Mouse (Mus musculus) erythroblast, adult 5-6 weeks (primary cell): Measurements from ENCODE around the gene Trim31. TPM values are rescaled to one million over a fixed set of nuclear protein-coding genes. Genes with fewer than 3 reads are reported as not detected.
A peak's percentile ranks its signal among the peaks of the same experiment; 100 is the strongest.
"Not testable (repeated sequence)": the region's sequence is repeated elsewhere in the genome, so short reads cannot be mapped to it uniquely, and the experiment has no call there.

Experiments
- ATAC-seq: replicated peaks from 2 replicates; pipeline ENCODE4 v1.8.0; 2016; ENCODE audit warnings: moderate number of reproducible peaks, mild to moderate bottlenecking, moderate TSS enrichment, inconsistent platforms; ENCODE audit not compliant: poor library complexity, low FRiP score, severe bottlenecking
- total RNA-seq, 2 experiments: library from RNA; stranded (forward) in 1 of 2; stranded (reverse) in 1 of 2; fragments of 150-400 nt in 1 of 2; fragments of 200-764, 138-1000 nt in 1 of 2; gene quantifications; 2 replicates each; pipeline versions ENCODE4 v1.2.3 to v1.2.4; 2015 to 2017; ENCODE audit warnings: low replicate concordance in 2 of 2

The Trim31 gene
- total RNA-seq (2015; ENCODE audit: low replicate concordance), result not detected in 2 replicates
- not detected in 2 replicates for total RNA-seq (2017; ENCODE audit: low replicate concordance)

DNA sequence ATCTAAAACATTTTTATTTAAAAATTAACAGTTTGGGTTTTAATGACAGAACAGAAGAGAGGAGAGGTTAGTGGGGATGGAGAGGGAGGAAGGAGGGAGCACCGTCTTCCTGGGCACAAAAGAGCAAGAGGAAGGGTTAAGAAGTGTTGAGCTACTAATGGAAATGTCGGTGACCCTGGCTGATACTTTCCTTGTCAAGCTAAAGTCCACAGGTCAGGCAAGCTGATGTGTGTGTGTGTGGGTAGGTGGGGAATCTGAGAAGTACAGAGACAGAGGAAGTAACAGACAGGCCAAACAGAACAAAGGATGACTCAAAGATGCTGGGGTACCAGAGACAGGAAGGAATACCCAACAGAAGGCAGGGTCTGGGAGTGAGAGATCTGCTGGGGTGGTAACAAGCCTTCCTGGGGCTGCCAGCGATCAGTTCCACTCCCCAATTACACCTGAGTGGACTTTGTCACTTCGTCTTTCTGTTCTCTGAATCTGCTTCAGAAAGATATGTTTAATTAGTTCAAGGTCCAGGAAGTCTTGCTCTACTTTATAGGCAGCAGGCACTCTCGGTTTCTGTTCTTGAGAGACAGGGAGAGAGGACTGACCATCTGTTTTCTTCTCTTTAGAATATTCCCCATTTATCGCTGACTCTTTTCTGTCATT is at the start of gene Trim31:
Trim31 (plus strand) TSS at position 567 of the 654 bp plus-strand sequence.
- no peak for ATAC-seq

DNA sequence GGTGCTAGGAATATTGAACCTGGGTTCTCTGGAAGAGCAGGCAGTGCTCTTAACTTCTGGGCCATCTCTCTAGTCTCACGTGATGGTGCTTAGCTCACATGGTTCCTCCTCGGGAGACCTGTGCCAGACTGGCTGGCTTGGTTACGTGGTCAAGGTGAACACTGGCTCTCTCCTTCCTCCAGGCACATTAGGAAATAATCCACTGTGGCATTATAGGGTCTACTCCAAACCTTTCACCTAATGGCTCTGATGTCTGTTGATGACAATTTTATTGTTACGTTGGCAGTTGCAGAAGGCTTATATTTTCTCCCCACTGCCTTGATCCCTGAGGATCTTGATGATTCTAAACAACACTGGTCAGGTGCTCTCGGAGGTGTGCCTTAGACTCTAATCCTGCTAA is 49.0 kb upstream of the Trim31 start:
- no peak for ATAC-seq

DNA sequence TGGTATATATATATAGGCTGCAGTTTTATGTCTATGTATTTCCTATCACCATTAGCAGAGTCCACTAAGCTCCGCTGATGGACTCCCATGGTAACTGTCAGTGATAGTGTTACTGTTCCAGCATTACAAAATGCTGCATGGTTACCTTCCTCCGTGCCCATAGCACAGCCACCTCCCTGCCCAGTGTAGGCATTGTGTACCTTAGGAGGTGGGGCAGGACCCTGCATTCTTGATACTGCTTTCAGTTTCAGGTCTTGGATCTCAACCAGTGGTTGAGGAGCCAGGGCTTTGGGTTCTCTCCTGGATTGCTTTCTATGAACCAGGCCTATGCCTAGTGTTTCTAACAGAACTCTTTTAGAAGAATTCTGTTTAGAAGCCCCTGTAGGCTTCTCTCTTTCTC is 47.9 kb upstream of the Trim31 start:
- no peak for ATAC-seq

DNA sequence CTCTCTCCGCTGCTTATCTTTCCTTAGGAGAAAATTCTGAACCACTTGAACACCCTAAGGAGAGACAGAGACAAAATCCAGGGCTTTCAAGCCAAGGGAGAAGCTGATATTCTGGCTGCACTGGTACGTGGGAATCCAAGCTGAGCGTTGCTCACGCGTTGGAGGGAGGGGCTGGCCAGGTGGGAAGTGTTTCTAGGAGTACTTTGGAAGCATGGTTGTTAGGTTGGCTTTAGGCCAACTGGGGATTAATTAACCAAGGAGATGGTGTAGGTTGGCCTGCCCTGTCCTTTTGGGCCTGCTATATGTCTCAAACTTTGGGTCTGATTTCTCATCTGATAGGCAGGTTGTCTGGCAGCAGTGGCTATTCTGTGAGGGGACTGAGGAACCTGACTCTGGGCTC is 46.7 kb upstream of the Trim31 start:
- no peak for ATAC-seq

DNA sequence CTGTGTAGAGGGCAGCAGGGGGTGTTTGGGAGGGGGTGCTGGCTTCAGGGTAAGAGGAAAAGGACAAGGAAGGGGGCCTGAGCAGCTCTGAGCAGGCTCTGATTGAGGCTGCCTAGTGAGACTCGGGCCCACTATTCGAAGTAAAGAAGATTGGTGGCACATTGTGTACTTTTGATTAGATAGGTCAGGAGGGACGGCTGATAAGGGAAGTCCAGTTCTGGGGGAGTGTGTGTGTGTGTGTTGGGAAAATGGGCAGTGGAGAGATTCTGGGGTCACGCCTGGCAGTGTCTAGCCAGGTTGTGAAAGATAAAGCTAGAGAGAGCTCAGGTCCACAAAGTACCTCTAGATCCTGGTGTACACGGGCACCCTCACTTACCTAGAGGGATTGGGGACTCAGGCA is 46.3 kb upstream of the Trim31 start:
- ATAC-seq, result 0 out of 2 replicates have a peak, but pooled peaks have one; percentile 17

DNA sequence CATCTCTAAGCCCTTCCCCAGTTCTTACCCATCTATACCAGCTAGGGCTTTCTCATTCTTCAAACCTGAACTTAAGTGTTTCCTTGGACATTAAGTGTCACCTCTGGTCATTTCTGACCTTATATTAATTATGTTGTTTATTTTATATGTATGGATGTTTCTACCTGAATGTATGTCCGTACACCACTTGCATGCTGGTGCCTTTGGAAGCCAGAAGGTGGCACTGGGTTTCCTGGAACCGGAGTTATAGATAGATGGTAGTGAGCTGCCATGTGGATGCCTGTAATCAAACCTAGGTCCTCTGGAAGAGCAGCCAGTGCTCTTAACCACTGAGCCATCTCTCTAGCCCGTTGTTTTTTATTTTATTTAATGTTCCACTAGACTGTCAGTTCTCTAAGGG is 42.4 kb upstream of the Trim31 start:
- peak; percentile 62; the same call in 1 of the 2 replicates for ATAC-seq

DNA sequence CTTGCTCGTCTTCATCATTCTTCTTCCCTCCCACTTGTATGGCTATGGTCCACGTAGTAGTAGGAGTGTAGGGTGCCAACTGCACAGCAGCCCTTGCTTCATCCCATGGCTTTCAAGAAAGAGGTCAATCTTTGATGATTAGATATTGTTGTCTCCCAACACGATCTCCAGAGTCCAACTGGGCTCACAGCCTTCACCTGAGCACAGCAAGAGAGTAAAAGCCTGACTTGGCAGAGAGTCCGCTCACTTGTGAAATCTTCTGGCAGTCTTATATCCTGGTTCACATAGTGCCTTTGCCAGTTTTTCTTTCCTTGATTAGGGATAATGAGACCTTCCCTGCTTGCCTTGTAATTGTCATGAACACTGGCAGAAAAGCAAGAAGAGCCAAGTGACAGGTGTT is 41.7 kb upstream of the Trim31 start:
- no peak for ATAC-seq

DNA sequence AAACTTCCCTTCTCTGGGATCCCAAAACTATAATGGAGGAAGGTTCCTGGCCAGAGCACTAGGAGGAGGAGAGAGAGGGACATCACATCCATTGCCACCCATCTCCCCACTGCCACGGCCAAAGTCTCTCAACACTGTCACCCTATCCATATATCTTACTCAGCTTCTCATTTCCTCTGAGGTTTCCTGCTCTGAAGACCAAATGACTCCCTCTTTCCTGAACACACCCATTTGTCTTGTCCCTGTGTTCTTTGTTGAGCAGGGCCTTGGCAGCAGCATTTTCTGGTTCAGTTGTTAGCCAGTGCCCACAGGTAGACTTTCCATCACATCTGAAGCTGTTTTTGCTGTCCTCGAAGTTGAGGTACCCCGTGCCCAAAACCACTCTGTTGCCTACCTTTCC is 39.7 kb upstream of the Trim31 start:
- no peak for ATAC-seq

DNA sequence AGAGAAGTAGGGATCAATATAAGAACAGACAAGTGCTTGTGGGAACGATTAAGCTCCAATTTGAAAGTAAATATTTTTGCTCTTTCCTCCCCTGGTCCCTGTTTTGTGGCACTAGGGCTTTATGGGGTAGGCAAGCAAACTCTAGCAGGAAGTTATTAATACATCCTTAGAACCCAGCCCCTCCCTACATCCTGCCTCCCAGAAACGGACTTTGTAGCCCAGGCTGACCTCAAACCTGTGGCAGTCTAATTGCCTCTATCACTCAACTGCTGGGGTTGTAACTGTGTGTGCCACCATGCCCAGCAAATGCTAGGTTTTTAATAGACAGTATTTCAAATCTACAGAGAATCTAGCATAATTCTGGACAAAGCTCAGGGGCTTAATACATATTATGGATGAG is 36.2 kb upstream of the Trim31 start:
- no peak for ATAC-seq

DNA sequence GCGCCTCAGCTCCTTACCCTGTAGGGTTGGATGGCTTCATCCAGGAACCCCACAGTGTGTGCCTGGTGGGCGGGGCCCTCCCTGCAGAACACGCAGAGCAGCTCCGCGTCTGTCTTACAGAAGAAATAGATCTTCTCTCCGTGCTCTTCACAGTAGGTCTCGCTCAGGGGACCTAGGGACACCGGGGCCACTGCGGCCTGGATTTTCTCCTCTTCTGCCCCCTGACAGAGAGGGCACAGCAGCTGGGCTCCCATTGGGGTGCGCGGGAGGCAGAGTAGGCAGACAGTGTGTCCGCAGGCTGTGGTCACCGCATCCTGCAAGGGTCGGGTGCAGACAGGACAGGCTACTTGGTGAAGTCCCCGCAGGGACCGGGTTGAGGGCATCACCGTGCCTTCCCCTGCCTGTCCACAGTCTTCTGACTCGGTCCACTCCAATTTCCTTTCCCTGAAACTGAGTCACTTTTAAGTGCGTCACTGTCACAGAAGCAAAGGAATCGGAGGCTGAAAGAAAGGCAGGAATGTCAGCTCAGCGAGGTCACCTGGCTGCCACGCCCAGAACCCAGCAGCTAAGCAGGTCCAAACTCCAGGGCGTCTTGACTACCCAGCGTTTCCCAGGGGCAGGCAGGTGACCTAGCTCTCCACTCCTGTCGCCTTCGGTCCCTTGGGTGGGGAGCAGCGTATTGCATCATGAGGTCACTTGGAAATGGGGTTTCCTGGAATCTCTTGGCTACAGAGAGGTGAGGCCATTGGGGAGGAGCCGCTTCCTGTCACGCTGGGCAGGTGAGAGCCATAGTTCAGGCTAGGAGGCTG is 31.0 kb upstream of the Trim31 start, which contains the start of gene Trim15:
Trim15 (minus strand) TSS at position 492 of the 809 bp plus-strand sequence.
- peak; percentile 34 for ATAC-seq

DNA sequence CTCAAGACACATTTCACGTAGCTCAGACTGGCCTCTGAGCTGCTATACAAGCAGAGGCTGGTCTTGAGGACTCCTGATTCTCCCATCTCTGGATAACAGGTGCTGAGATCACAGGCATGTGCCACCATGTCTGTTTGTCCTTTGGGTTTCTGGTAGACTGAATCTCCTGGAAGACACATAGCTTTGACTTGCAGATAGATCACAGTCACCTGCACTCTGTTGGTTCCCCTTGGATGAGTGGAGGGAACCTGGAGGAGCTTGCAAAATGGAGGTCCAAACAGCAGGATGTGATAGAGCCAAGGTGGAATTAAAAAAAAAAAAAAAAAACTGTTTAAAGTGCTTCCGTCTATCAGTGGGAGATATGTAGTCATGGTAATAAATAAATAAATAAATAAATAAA is 29.1 kb upstream of the Trim31 start:
- ATAC-seq, result no peak

DNA sequence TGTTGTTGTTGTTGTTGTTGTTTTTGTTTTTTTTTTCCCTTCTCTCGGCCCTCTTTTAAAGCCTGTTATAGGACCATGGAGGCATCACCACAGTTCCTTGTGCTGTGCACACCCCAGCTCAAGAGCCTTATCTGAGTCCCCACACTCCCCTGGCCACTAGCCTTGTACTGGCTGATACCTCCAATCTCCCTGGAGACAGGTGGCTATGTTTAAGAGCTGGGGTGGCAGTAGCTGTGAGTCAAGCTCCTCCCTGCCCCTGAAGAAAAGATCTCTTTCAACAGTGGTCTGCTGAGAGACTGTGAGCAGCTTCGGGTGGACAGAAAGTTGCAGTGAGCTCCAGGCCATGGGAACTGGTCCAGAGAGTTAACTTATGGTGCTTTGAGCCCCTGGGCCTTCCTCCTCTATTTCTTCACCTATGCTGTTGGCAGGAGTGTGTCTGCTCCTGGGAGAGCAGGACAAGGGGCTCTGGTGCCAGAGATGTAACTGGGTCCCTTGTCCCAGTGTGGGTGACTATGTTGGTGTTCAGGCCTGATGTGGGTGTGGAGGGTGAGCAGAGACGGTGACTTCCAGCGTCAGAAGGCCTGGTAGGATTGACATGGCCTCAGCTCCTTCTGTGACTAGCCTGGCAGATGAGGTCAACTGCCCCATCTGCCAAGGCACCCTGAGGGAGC is 28.5 kb upstream of the Trim31 start, which contains the start of gene Trim10:
Trim10 (plus strand) TSS at position 291 of the 671 bp plus-strand sequence.
- peak; percentile 83 for ATAC-seq

DNA sequence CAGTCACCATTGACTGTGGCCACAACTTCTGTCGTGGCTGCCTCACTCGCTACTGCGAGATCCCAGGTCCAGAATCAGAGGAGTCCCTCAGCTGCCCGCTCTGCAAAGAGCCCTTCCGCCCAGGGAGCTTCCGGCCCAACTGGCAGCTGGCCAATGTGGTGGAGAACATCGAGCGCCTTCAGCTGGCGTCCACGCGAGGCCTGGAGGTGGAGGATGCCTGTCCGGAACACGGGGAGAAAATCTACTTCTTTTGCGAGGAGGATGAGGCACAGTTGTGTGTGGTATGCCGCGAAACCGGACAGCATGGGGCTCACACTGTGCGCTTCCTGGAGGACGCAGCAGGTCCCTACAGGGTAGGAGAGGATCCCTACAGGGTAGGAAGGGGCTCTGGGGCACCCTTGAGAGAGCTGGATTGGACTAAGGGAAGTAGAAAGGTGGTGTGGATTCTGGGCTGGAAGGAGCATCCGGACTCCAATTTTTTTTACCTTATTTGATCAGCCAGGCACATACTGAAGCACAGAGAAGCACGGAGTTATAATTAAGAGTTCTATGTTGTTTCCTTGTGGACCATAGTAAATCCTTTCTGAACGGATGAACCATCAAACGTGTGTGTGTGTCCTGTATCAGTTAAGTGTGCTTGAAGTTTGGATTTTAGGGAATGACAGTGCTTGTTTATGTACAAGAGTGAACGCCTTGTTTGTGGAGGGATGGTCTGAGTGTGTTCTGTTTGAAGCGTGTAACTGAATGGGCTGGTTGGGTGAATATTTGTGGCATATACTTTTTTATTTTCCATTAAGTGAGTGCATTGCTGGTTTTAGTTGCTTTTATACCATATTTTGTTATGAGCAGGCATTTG is 27.7 kb upstream of the Trim31 start:
- ATAC-seq, result peak; percentile 55

DNA sequence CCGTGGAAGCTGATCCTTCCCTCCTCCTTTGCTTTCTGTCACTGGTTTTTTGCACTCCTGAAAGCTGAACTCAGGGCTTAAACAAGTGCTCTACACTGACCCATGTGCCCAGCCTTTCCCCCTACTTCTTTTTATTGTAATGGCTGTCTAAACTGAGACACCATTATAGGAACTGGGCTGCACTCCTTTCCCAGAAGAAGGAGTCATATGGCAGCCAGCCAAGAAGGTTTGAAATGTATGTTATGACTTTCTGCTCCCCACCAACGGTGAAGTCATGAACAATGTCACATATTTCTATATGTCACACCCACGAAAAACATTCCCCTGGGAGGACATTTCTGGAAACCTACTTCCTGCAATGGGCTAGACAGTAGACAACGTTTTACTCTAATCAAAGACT is 23.3 kb upstream of the Trim31 start:
- ATAC-seq, result no peak

DNA sequence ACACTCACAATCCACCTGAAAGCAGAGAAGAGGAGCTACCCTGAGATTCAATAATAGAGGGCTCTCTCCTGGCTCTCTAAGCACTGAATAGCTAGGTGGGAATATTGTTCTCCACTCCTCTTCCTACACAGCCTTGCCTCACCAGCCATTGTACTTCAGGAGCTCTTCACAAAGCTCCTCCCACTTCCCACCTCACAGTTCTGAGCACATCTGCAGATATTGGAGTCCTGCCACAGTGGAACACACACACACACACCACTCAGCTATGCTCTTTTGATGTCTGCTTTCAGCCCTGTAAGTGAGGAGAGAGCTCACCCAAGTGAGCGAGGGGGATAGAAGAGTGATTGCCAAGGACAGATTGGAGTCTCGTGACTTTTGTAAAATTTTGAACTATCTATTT is 14.6 kb upstream of the Trim31 start:
- no peak for ATAC-seq

DNA sequence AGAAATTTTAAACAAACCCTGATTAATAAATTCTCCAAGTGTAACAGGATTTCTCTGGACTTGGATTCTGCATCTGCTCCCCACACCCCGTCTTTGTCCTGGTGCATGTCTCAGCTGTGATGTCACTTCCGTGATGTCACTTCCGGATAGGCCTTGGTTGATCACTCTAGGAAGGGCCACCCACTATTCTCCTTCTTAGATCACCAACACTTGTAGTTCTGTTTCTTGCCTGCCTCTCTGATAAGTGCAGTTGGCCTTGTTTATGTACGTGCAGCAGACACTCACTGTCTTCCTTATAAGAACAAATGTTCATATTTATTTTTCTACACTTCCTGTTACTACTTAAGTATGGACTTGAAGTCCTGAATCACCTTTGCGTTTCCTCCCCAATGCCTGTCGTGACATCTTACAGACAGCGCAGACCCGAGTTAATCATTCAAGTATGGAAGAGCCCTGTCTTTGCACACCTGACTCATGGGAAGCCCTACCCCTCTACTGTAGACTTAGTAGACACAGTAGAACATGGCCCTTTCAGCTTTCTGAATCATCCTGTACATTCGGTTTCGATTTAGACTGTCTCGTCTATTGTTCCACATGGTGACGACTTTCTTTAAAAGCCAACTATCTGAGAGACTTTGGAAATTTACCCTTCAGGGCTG is 12.7 kb upstream of the Trim31 start:
- no peak for ATAC-seq

DNA sequence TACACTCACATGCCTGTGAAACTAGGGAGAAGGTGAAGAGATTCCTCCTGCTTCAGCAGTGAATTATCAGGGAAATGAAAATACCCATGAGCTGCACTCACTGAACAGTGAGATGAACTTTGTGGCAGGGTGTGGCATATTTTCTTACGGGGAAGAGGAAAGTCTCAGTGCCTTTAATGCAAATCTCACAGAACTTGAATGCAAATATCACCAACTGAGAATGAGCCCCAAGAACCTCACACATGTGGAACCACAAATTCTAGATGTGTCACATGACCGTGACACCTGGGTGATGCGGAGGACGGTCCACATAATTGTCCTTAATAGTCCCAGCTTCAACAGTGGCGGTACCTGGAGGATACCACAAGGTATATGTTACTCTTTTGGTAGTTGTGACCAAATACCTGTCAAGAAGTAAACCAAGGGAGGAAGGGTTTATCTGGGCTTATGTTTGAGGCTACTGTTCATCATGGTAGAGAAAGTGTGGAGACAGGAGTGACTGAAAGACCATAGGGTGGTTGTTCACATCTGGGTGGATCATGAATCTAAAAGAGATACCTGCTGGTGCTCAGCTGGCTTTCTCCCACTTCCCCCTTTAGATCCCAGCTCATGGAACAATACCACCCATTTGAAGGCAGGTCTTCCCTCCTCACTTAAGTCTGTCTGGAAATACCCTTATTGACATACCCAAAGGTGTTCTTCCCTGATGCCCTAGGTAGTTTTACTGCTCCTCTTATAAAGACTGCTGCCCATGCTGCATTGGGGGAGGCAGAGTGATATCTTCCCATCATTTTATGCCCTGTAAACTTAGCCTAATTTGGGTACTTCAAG is 7.6 kb upstream of the Trim31 start, which contains the start of gene Trim40:
Trim40 (minus strand) TSS at position 51 of the 831 bp plus-strand sequence.
- no peak for ATAC-seq

DNA sequence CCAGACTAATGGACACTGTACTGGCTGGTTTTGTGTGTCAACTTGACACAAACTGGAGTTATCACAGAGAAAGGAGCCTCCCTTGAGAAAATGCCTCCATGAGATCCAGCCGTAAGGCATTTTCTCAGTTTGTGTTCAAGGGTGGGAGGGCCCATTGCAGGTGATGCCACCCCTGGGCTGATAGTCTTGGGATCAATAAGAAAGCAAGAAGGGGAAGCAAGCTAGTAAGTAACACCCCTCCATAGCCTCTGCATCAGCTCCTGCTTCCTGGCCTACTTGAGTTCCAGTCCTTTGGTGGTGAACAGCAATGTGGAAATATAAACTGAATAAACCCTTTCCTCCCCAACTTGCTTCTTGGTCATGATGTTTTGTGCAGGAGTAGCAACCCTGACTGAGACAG is 6.4 kb upstream of the Trim31 start:
- not testable (repeated sequence) for ATAC-seq
